In the genomic region with DNA sequence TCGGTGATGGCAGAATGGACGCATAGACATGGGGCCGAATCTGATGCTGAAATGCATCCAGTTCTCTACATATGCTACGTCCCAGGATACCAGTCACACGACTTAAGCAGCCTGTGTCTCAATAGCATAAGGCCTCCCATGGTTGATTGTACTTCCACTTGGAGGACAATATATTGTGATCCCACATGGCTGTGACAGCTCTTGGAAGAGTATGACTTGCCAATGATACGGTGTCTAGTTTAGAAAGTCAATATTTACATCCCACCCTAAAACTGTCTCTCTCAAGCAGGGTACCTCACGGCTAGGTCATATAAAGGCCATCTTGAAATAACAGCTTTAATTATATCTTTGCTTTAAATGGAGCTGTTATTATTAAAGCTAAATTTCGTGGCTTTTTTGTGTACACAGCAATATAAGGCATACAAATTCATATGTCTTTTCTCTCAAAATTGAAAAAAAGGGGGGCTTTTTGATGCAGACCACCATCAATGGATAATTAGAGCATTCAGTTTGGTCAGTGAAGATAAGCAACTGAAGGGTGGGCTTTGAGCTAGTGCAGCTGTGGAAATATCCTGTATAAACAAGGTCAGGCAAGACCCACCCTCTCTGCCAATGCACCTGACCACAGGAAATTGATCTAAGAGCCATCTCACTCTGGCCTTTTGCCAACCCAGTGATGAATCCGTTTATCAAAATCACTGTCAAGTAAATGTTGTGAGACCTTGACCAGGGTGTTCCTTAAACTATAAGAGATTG, we compare ENCODE assay signal across 35 mouse cellular contexts.
"Had no signal": no experiment of that assay in that cellular context is flagged by ENCODE, and none has a peak within 500 bp of the region (broad histone marks: within the 10 kb centered on the region; RNA-seq: fewer than 3 reads in every experiment).

No protein-coding gene starts in this region.

- H3K27me3 ChIP-seq: heart, embryonic 12.5 days; heart, embryonic 13.5 days; heart, embryonic 15.5 days; hindbrain, embryonic 12.5 days; hindbrain, embryonic 13.5 days; hindbrain, embryonic 15.5 days; intestine, embryonic 15.5 days had no signal

- H3K4me3 ChIP-seq: heart, adult 2 months; heart, embryonic 10.5 days; heart, embryonic 12.5 days; heart, embryonic 13.5 days; heart, embryonic 15.5 days; hindbrain, embryonic 10.5 days; hindbrain, embryonic 12.5 days; hindbrain, embryonic 13.5 days; hindbrain, embryonic 15.5 days; intestine, embryonic 15.5 days; layer of hippocampus, adult 2 months had no signal

- H3K4me1 ChIP-seq: heart, embryonic 10.5 days; heart, embryonic 12.5 days; heart, embryonic 15.5 days; hindbrain, embryonic 12.5 days; hindbrain, embryonic 13.5 days; hindbrain, embryonic 15.5 days; intestine, embryonic 15.5 days had no signal

- H3K4me2 ChIP-seq: heart, embryonic 11.5 days; heart, embryonic 12.5 days; heart, embryonic 13.5 days; heart, embryonic 15.5 days; hindbrain, embryonic 12.5 days; hindbrain, embryonic 13.5 days; hindbrain, embryonic 14.5 days; hindbrain, embryonic 15.5 days; intestine, embryonic 15.5 days had no signal

- H3K9me3 ChIP-seq: heart, embryonic 10.5 days; heart, embryonic 12.5 days; heart, embryonic 13.5 days; heart, embryonic 15.5 days; hindbrain, embryonic 10.5 days; hindbrain, embryonic 12.5 days; hindbrain, embryonic 13.5 days; hindbrain, embryonic 15.5 days; intestine, embryonic 15.5 days had no signal

- DNase-seq: heart, adult 18-20 months; heart, adult 2 months; heart, postnatal 10 days; heart, postnatal 14 days; heart, postnatal 36 days; heart, postnatal 4 days; kidney, adult 18-20 months; kidney, adult 2 months; kidney, adult 8-10 months; kidney, adult 9 months; kidney, postnatal 10 days; kidney, postnatal 14 days; kidney, postnatal 25 days; kidney, postnatal 36 days; kidney, postnatal 4 days; layer of hippocampus, adult 9-11 months; layer of hippocampus, postnatal 36 days had no signal

- H3K27ac ChIP-seq: heart, adult 2 months; heart, embryonic 10.5 days; heart, embryonic 13.5 days; heart, embryonic 15.5 days; hindbrain, embryonic 10.5 days; hindbrain, embryonic 12.5 days; hindbrain, embryonic 13.5 days; hindbrain, embryonic 14.5 days; hindbrain, embryonic 15.5 days; hindbrain, postnatal 0 days; intestine, embryonic 15.5 days; kidney, postnatal 0 days; layer of hippocampus, adult 2 months had no signal

- ATAC-seq: hindbrain, embryonic 16.5 days; hindbrain, postnatal 0 days; inflammation-experienced regulatory T-cells, adult 6 months; intestine, embryonic 15.5 days; intestine, embryonic 16.5 days; intestine, postnatal 0 days had no signal

- H3K9ac ChIP-seq: heart, embryonic 12.5 days; heart, embryonic 13.5 days; heart, embryonic 15.5 days; hindbrain, embryonic 12.5 days; hindbrain, embryonic 13.5 days; hindbrain, embryonic 14.5 days; hindbrain, embryonic 15.5 days; intestine, embryonic 15.5 days had no signal

- H3K36me3 ChIP-seq: heart, embryonic 10.5 days; heart, embryonic 12.5 days; heart, embryonic 13.5 days; heart, embryonic 15.5 days; hindbrain, embryonic 10.5 days; hindbrain, embryonic 12.5 days; hindbrain, embryonic 13.5 days; hindbrain, embryonic 15.5 days; intestine, embryonic 15.5 days had no signal
